ENCODE assay signal across 12 mouse cellular contexts in genomic region chr13:41267827-41268408, GRCm38 (mm10). TPM values are rescaled to one million over a fixed set of nuclear protein-coding genes. Genes with fewer than 3 reads are reported as not detected.
DNase-seq lines count a peak whose midpoint lies in the region; ATAC-seq and TF ChIP-seq lines count a peak whose summit lies in the region.
"Had no signal": no experiment of that assay in that cellular context is flagged by ENCODE, and none has a peak within 500 bp of the region (broad histone marks: within the 10 kb centered on the region; RNA-seq: fewer than 3 reads in every experiment).

No protein-coding gene starts in this region.

- H3K9me3 ChIP-seq in kidney, postnatal 0 days (replicated peaks; ENCODE audit: low read length) = no peaks in the 10 kb centered on the region
- H3K9me3 ChIP-seq in hindbrain, postnatal 0 days (ENCODE audit: low read length) = no peaks in the 10 kb centered on the region
- H3K9me3 ChIP-seq in stomach, postnatal 0 days (ENCODE audit: control insufficient read depth, low read length) = no peaks in the 10 kb centered on the region

- no peak for TF ChIP-seq EP300 in stomach, postnatal 0 days (optimal IDR thresholded peaks at IDR 0.05)

- no peak for TF ChIP-seq POLR2A in kidney, adult 2 months (IDR thresholded peaks at IDR 0.05; ENCODE audit: low read depth, low read length)

- H3K4me2 ChIP-seq in kidney, postnatal 0 days (ENCODE audit: low read length) = no peak overlapping the region
- 0 out of 2 replicates have a peak overlapping the region, but pooled peaks have one; percentile 3 for H3K4me2 ChIP-seq in hindbrain, postnatal 0 days (ENCODE audit: low read depth, low read length)
- H3K4me2 ChIP-seq in stomach, postnatal 0 days (replicated peaks; ENCODE audit: low read depth) = no peak overlapping the region

- no peaks in the 10 kb centered on the region for H3K27me3 ChIP-seq in kidney, postnatal 0 days (ENCODE audit: insufficient read depth, low read length)
- no peaks in the 10 kb centered on the region for H3K27me3 ChIP-seq in kidney, adult 2 months (replicated peaks; ENCODE audit: control insufficient read depth, insufficient read depth, low read length)
- H3K27me3 ChIP-seq in hindbrain, postnatal 0 days (ENCODE audit: insufficient read depth, low read length) = no peaks in the 10 kb centered on the region
- H3K27me3 ChIP-seq in stomach, postnatal 0 days (ENCODE audit: control insufficient read depth, insufficient read depth, low read length) = no peaks in the 10 kb centered on the region

- H3K36me3 ChIP-seq in kidney, postnatal 0 days (ENCODE audit: insufficient read depth, low read length) = no peaks in the 10 kb centered on the region
- no peaks in the 10 kb centered on the region for H3K36me3 ChIP-seq in kidney, adult 2 months (ENCODE audit: control insufficient read depth, insufficient read depth, low read length)
- H3K36me3 ChIP-seq in hindbrain, postnatal 0 days (ENCODE audit: insufficient read depth, low read length) = no peaks in the 10 kb centered on the region
- no peaks in the 10 kb centered on the region for H3K36me3 ChIP-seq in stomach, postnatal 0 days (ENCODE audit: control insufficient read depth, insufficient read depth, low read length)

- H3K4me1 ChIP-seq in kidney, postnatal 0 days (replicated peaks; ENCODE audit: insufficient read depth, low read length) = no peaks in the 10 kb centered on the region
- H3K4me1 ChIP-seq in kidney, adult 2 months (ENCODE audit: control insufficient read depth, insufficient read depth, low read length) = no peaks in the 10 kb centered on the region
- H3K4me1 ChIP-seq in hindbrain, postnatal 0 days (ENCODE audit: insufficient read depth, low read length) = no peaks in the 10 kb centered on the region
- no peaks in the 10 kb centered on the region for H3K4me1 ChIP-seq in stomach, postnatal 0 days (replicated peaks; ENCODE audit: control insufficient read depth, insufficient read depth)

- DNase-seq in kidney, postnatal 0 days (ENCODE audit: low spot score) = peak; percentile 42
- no peak for DNase-seq in kidney, adult 2 months
- peak; percentile 11 for DNase-seq in ovary, postnatal 36 days (ENCODE audit: low spot score)
- DNase-seq in ovary, postnatal 14 days (ENCODE audit: low spot score) = no peak
- DNase-seq in hindbrain, postnatal 0 days (ENCODE audit: low spot score) = peak; percentile 55
- no peak for DNase-seq in stomach, postnatal 0 days (ENCODE audit: low spot score)
- DNase-seq in thymus, postnatal 4 days = no peak
- no peak for DNase-seq in adrenal gland, postnatal 10 days
- DNase-seq: gastrocnemius, postnatal 25 days; kidney, adult 8-10 months had no signal

- H3K27ac ChIP-seq in kidney, postnatal 0 days = no peak overlapping the region
- H3K27ac ChIP-seq in kidney, adult 2 months (ENCODE audit: insufficient read depth, low read depth, low read length) = no peak overlapping the region
- H3K27ac ChIP-seq in hindbrain, postnatal 0 days = no peak overlapping the region
- no peak overlapping the region for H3K27ac ChIP-seq in stomach, postnatal 0 days (replicated peaks)
- H3K27ac ChIP-seq: liver, embryonic 14.5 days had no signal

- H3K9ac ChIP-seq in kidney, postnatal 0 days (ENCODE audit: low read depth, low read length) = no peak overlapping the region
- no peak overlapping the region for H3K9ac ChIP-seq in hindbrain, postnatal 0 days (replicated peaks; ENCODE audit: low read length)
- H3K9ac ChIP-seq in stomach, postnatal 0 days (ENCODE audit: low read length) = no peak overlapping the region
- H3K9ac ChIP-seq: liver, embryonic 14.5 days had no signal

- WGBS in kidney, postnatal 0 days = 32% methylated on average over 7 of the region's 7 CpGs
- 44% methylated on average over 7 of the region's 7 CpGs for WGBS in kidney, adult 2 months
- WGBS in hindbrain, postnatal 0 days = 10% methylated on average over 7 of the region's 7 CpGs
- WGBS in stomach, postnatal 0 days = 46% methylated on average over 7 of the region's 7 CpGs

- ATAC-seq in kidney, postnatal 0 days (replicated peaks; ENCODE audit: low FRiP score, low read depth) = peak; percentile 66; the same call in 1 of the 2 replicates
- peak; percentile 96 for ATAC-seq in hindbrain, postnatal 0 days
- 0 out of 2 replicates have a peak, but pooled peaks have one; percentile 24 for ATAC-seq in stomach, postnatal 0 days (ENCODE audit: low FRiP score, low TSS enrichment)

- TF ChIP-seq CTCF in kidney, postnatal 0 days (IDR thresholded peaks at IDR 0.05; ENCODE audit: low read depth) = no peak
- TF ChIP-seq CTCF in kidney, adult 2 months (conservative IDR thresholded peaks at IDR 0.05; ENCODE audit: insufficient read depth, insufficient read length, low read depth, low read length) = no peak
- no peak for TF ChIP-seq CTCF in hindbrain, postnatal 0 days (IDR thresholded peaks at IDR 0.05; ENCODE audit: low read depth)
- no peak for TF ChIP-seq CTCF in stomach, postnatal 0 days (IDR thresholded peaks at IDR 0.05; ENCODE audit: low read depth)

- H3K4me3 ChIP-seq in kidney, postnatal 0 days (replicated peaks; ENCODE audit: low read depth, low read length) = no peak overlapping the region
- no peak overlapping the region for H3K4me3 ChIP-seq in kidney, adult 2 months (ENCODE audit: insufficient read depth, low read depth, low read length)
- H3K4me3 ChIP-seq in hindbrain, postnatal 0 days (ENCODE audit: low read length) = no peak overlapping the region
- H3K4me3 ChIP-seq in stomach, postnatal 0 days (ENCODE audit: low read depth, low read length) = no peak overlapping the region

RNA-seq across cellular contexts. Expression of gene Gm17364, which starts 5.9 kb away (rescaled TPM):
- not detected in 2 replicates for polyA plus RNA-seq in kidney, postnatal 0 days (2015; fragmentation: Nextera tagmentation; extraction: Ambion mirVana)
- polyA plus RNA-seq in kidney, adult 2 months (2012; rRNA removed) = not detected in 2 replicates
- not detected in 2 replicates for total RNA-seq in hindbrain, postnatal 0 days (2014; rRNA removed)
- not detected in 2 replicates for polyA plus RNA-seq in hindbrain, postnatal 0 days (2015; fragmentation: Nextera tagmentation; extraction: Ambion mirVana)
- polyA plus RNA-seq in stomach, postnatal 0 days (2015; fragmentation: Nextera tagmentation; extraction: Ambion mirVana) = not detected in 2 replicates
- total RNA-seq in adrenal gland, postnatal 10 days (2021) = not detected
- total RNA-seq: gastrocnemius, postnatal 25 days had no signal
- polyA plus RNA-seq: embryonic facial prominence, embryonic 11.5 days; liver, embryonic 14.5 days had no signal

RNA-seq across cellular contexts. Expression of gene Smim13, which starts 18.3 kb away (rescaled TPM):
- 9.4 and 10.3 TPM in 2 replicates for polyA plus RNA-seq in kidney, postnatal 0 days (2015; fragmentation: Nextera tagmentation; extraction: Ambion mirVana)
- polyA plus RNA-seq in kidney, adult 2 months (2012; rRNA removed) = 3.0 and 3.7 TPM in 2 replicates
- 44.2 and 44.8 TPM in 2 replicates for total RNA-seq in hindbrain, postnatal 0 days (2014; rRNA removed)
- polyA plus RNA-seq in hindbrain, postnatal 0 days (2015; fragmentation: Nextera tagmentation; extraction: Ambion mirVana) = 26.7 and 27.5 TPM in 2 replicates
- polyA plus RNA-seq in stomach, postnatal 0 days (2015; fragmentation: Nextera tagmentation; extraction: Ambion mirVana) = 9.0 and 9.4 TPM in 2 replicates
- total RNA-seq in adrenal gland, postnatal 10 days (2021) = 10 to 100 TPM; 14.7 to 16.4 TPM

RNA-seq across cellular contexts. Expression of gene Elovl2, which starts 47.7 kb away (rescaled TPM):
- polyA plus RNA-seq in kidney, postnatal 0 days (2015; fragmentation: Nextera tagmentation; extraction: Ambion mirVana) = 19.4 and 23.6 TPM in 2 replicates
- polyA plus RNA-seq in kidney, adult 2 months (2012; rRNA removed) = 31.7 and 34.6 TPM in 2 replicates
- 26.8 and 32.3 TPM in 2 replicates for total RNA-seq in hindbrain, postnatal 0 days (2014; rRNA removed)
- polyA plus RNA-seq in hindbrain, postnatal 0 days (2015; fragmentation: Nextera tagmentation; extraction: Ambion mirVana) = 29.9 and 31.2 TPM in 2 replicates
- polyA plus RNA-seq in stomach, postnatal 0 days (2015; fragmentation: Nextera tagmentation; extraction: Ambion mirVana) = 1.2 and 1.8 TPM in 2 replicates
- 10 to 100 TPM; 31.3 to 82.7 TPM for total RNA-seq in adrenal gland, postnatal 10 days (2021)
- total RNA-seq: gastrocnemius, postnatal 25 days had no signal

Comparison
In these comparisons a context has a peak if more than half of its experiments do, and no peak if none do; other contexts are left out.
1. DNase-seq: peak in kidney, postnatal 0 days (single experiment), ovary, postnatal 36 days (single experiment) and hindbrain, postnatal 0 days (single experiment); none in kidney, adult 2 months (single experiment), ovary, postnatal 14 days (single experiment), stomach, postnatal 0 days (single experiment), thymus, postnatal 4 days (single experiment) and adrenal gland, postnatal 10 days (single experiment).
2. ATAC-seq: peak in every context shown above with its lines; median percentile 96 in hindbrain, postnatal 0 days; 66 in kidney, postnatal 0 days; 24 in stomach, postnatal 0 days.